Mouse (Mus musculus): Measurements from ENCODE around the gene Gm20425. TPM values are rescaled to one million over a fixed set of nuclear protein-coding genes. Genes with fewer than 3 reads are reported as not detected.
A peak's percentile ranks its signal among the peaks of the same experiment; 100 is the strongest.

The Gm20425 gene
- 0.35 TPM in 1 of 2 replicates, not detected in the other for polyA plus RNA-seq (2015; fragmentation: Nextera tagmentation; extraction: Ambion mirVana)

- Histone ChIP-seq H3K36me3 (no peaks in the 10 kb centered on the region), H3K9ac (replicated peaks) (peak within 1 kb of the TSS; percentile 21; the same call in 1 of the 2 replicates), H3K27me3 (replicated peaks) (no peaks in the 10 kb centered on the region), H3K4me1 (peaks cover 15% of the 10 kb centered on the region), H3K9me3 (replicated peaks) (no peaks in the 10 kb centered on the region), H3K4me2 (peak within 1 kb of the TSS; percentile 53), H3K27ac (replicated peaks) (peak within 1 kb of the TSS; percentile 69), H3K4me3 (replicated peaks) (peak within 1 kb of the TSS; percentile 19)
- WGBS: 32% methylated on average over 22 of the region's 29 CpGs
- ATAC-seq (ENCODE audit: low FRiP score): peak; percentile 72
These were observed at the start of gene Gm20425, which contains the start of gene Trf for GRCm38 (mm10) chr9:103230151-103230951. Gene Gm20425, minus strand, starts transcription at chr9:103230307. Gene Trf, minus strand, starts transcription at chr9:103230444.

DNA sequence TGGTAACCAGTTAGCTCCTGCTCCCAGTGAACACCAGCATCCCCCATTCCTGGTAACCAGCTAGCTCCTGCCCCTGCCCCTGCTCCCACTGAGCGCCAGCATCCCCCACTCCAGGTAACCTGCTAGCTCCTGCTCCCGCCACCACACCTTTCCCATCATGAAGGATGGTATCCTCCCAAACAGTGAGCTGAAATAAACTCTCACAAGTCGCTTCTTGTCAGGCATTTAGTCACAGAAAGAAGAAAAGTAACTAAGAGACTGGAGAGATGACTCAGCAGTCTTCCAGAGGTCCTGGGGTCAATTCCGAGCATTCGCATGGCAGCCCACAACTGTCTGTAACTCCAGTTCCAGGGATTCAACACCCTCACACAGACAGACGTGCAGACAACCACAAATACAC is 46.8 kb upstream of the Gm20425 start:
- H3K36me3 ChIP-seq: no peaks in the 10 kb centered on the region
- 88% methylated on average over 6 of the region's 6 CpGs for WGBS

GRCm38 (mm10) chr9:103275676-103276075 is 45.6 kb upstream of the Gm20425 start:
- Histone ChIP-seq H3K4me1 (peaks cover 7% of the 10 kb centered on the region; the same call in 1 of the 2 replicates), H3K27ac (replicated peaks) (no peak overlapping the region), H3K36me3 (no peaks in the 10 kb centered on the region), H3K9me3 (replicated peaks) (no peaks in the 10 kb centered on the region), H3K9ac (replicated peaks) (no peak overlapping the region), H3K27me3 (replicated peaks) (no peaks in the 10 kb centered on the region), H3K4me3 (replicated peaks) (no peak overlapping the region), H3K4me2 (no peak overlapping the region)
- WGBS: 72% methylated on average over 1 of the region's 1 CpGs
- ATAC-seq (ENCODE audit: low FRiP score): no peak

More for the DNA sequence above, 46.8 kb upstream of the Gm20425 start:
- H3K4me2 ChIP-seq: no peak overlapping the region
- H3K9me3 ChIP-seq (replicated peaks): no peaks in the 10 kb centered on the region
- no peaks in the 10 kb centered on the region for H3K27me3 ChIP-seq (replicated peaks)
- H3K9ac ChIP-seq (replicated peaks): no peak overlapping the region
- no peak for ATAC-seq (ENCODE audit: low FRiP score)
- H3K4me1 ChIP-seq: no peaks in the 10 kb centered on the region
- H3K27ac ChIP-seq (replicated peaks): no peak overlapping the region
- H3K4me3 ChIP-seq (replicated peaks): no peak overlapping the region

DNA sequence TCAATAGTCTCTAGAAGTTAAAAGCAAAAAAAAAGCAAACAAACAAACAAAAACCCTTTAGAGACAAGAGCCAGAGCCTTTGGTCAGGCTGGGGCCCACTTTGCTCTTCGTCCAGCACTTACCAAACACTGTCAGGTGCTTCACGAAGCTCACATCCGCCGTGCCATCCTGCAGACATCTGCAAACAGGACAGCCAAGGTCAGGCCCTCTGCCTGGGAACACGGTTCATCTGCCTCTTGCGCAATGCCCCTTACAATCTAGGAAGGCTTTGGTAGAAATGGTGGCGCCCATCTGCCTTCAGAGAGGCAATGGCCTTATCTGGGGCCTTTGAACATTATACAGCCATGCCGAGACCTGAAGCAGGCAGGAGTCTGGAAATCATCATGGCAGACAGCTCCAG is 44.7 kb upstream of the Gm20425 start:
- ATAC-seq (ENCODE audit: low FRiP score): no peak
- Histone ChIP-seq H3K36me3 (no peaks in the 10 kb centered on the region), H3K27me3 (replicated peaks) (no peaks in the 10 kb centered on the region), H3K4me3 (replicated peaks) (no peak overlapping the region), H3K4me1 (peaks cover 7% of the 10 kb centered on the region; the same call in 1 of the 2 replicates), H3K9me3 (replicated peaks) (no peaks in the 10 kb centered on the region), H3K27ac (replicated peaks) (no peak overlapping the region), H3K4me2 (no peak overlapping the region), H3K9ac (replicated peaks) (no peak overlapping the region)
- WGBS: 89% methylated on average over 8 of the region's 8 CpGs

GRCm38 (mm10) chr9:103271104-103271503 is 41.0 kb upstream of the Gm20425 start:
- Histone ChIP-seq H3K27me3 (replicated peaks) (no peaks in the 10 kb centered on the region), H3K4me1 (peaks cover 7% of the 10 kb centered on the region; the same call in 1 of the 2 replicates), H3K27ac (replicated peaks) (no peak overlapping the region), H3K4me3 (replicated peaks) (no peak overlapping the region), H3K36me3 (no peaks in the 10 kb centered on the region), H3K9me3 (replicated peaks) (no peaks in the 10 kb centered on the region), H3K9ac (replicated peaks) (no peak overlapping the region), H3K4me2 (no peak overlapping the region)
- 15% methylated on average over 4 of the region's 4 CpGs for WGBS
- ATAC-seq (ENCODE audit: low FRiP score): no peak

DNA sequence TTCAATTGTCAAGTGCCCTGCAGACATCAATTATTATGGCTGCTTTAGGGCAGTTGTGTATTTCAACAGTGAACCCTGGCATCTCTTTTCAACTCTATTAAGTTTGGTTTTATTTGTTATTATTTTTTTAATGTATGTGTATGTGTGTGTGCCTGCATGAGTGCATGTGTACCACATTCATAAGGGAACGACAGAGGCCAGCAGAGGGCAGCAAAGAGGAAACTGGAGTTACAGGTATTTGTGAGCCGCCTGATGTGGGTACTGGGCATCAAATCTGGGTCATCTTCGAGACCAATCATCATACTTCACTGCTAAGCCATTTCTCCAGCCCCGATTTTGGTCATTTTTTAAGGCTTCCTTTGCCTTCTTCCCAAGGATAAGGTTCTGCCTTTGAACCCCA is 35.7 kb upstream of the Gm20425 start:
- Histone ChIP-seq H3K4me3 (replicated peaks) (no peak overlapping the region), H3K27me3 (replicated peaks) (no peaks in the 10 kb centered on the region), H3K36me3 (no peaks in the 10 kb centered on the region), H3K9me3 (replicated peaks) (no peaks in the 10 kb centered on the region), H3K4me1 (no peaks in the 10 kb centered on the region), H3K4me2 (no peak overlapping the region), H3K9ac (replicated peaks) (no peak overlapping the region), H3K27ac (replicated peaks) (no peak overlapping the region)
- 90% methylated on average over 4 of the region's 4 CpGs for WGBS
- ATAC-seq (ENCODE audit: low FRiP score): no peak

GRCm38 (mm10) chr9:103252906-103253305 is 22.8 kb upstream of the Gm20425 start:
- Histone ChIP-seq H3K9me3 (replicated peaks) (no peaks in the 10 kb centered on the region), H3K9ac (replicated peaks) (no peak overlapping the region), H3K27me3 (replicated peaks) (no peaks in the 10 kb centered on the region), H3K4me3 (replicated peaks) (no peak overlapping the region), H3K4me1 (no peaks in the 10 kb centered on the region), H3K27ac (replicated peaks) (no peak overlapping the region), H3K36me3 (no peaks in the 10 kb centered on the region), H3K4me2 (no peak overlapping the region)
- WGBS: 81% methylated on average over 5 of the region's 5 CpGs
- no peak for ATAC-seq (ENCODE audit: low FRiP score)

DNA sequence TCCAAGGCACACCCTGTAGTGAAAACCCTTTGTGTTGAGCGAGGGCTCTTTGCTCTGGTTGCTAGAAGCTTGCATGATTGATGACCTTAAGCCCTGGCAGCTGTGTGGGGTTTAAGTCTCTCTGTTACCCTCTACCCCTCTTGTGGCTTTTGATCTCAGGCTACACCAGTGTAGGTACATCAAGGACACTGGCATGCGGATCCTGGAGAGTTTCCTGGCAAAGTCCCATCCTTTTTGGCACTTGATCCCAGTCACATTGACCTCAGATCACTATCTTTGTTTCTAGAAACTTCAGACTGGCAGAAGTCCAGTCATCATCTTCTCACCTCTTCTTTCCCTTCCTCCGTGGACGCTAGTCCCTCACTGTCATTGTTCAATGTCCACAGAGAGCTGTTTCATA is 18.5 kb upstream of the Gm20425 start:
- Histone ChIP-seq H3K4me3 (replicated peaks) (no peak overlapping the region), H3K9ac (replicated peaks) (no peak overlapping the region), H3K4me1 (no peaks in the 10 kb centered on the region), H3K27me3 (replicated peaks) (no peaks in the 10 kb centered on the region), H3K4me2 (no peak overlapping the region), H3K9me3 (replicated peaks) (no peaks in the 10 kb centered on the region), H3K27ac (replicated peaks) (no peak overlapping the region), H3K36me3 (no peaks in the 10 kb centered on the region)
- WGBS: 52% methylated on average over 4 of the region's 4 CpGs
- no peak for ATAC-seq (ENCODE audit: low FRiP score)

DNA sequence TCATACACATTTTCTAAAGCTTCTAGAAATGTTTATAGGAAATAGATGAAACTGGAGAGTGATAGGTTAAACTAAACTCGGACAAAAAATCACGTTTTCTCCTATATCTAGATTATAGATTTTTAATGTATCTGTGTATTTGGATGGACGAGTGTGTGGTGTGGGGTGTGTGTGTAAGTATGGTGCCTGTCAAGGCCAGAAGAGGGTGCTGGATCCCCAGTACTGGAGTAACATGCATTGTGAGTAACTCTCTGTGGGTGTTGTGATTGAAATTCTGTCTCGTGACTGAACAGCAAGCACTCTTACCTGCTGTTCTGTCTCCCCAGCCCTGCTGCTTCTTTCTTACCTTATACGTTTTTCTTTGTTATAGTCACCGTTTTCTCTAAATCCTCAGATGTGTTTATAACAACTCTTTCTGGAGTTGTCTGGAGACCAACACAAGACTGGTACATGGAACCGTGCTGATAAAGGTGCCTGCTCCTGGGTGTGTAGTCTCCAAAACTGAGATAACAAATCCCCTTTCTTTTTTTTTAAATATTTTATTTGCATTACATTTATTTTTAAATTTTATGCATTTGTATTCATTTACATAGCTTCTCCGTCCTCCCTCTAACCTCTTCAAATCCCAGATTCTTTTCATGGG is 16.5 kb upstream of the Gm20425 start:
- H3K27me3 ChIP-seq (replicated peaks): no peaks in the 10 kb centered on the region

DNA sequence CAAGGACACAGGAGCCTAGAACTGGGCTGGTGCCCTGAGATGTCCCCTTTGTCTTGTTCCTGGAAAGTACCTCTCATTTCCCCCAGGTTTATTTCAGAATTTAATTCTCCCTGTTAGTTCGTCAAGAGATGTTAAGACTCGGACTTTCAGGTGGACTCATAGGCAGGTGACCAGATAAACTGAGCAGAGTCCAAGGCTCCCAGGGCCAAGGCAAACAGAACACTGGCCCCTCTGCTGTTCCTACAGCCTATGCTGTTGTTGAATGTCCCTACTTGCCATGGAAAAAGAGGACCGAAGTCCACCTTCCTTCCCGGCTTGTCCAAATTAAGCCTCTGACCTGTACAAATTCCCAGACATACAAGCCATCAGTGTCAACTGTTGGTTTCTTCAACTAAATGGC is 13.5 kb upstream of the Gm20425 start:
- H3K4me1 ChIP-seq: no peaks in the 10 kb centered on the region
- H3K4me2 ChIP-seq: no peak overlapping the region
- no peaks in the 10 kb centered on the region for H3K36me3 ChIP-seq
- H3K27me3 ChIP-seq (replicated peaks): no peaks in the 10 kb centered on the region
- no peak overlapping the region for H3K9ac ChIP-seq (replicated peaks)
- H3K9me3 ChIP-seq (replicated peaks): no peaks in the 10 kb centered on the region
- no peak for ATAC-seq (ENCODE audit: low FRiP score)
- no peak overlapping the region for H3K4me3 ChIP-seq (replicated peaks)
- WGBS: 97% methylated on average over 4 of the region's 4 CpGs
- no peak overlapping the region for H3K27ac ChIP-seq (replicated peaks)

More for the DNA sequence above, 16.5 kb upstream of the Gm20425 start:
- Histone ChIP-seq H3K9ac (replicated peaks) (no peak overlapping the region), H3K36me3 (no peaks in the 10 kb centered on the region), H3K4me1 (no peaks in the 10 kb centered on the region), H3K4me2 (no peak overlapping the region), H3K4me3 (replicated peaks) (no peak overlapping the region), H3K9me3 (replicated peaks) (no peaks in the 10 kb centered on the region), H3K27ac (replicated peaks) (no peak overlapping the region)
- 91% methylated on average over 8 of the region's 8 CpGs for WGBS
- no peak for ATAC-seq (ENCODE audit: low FRiP score)

DNA sequence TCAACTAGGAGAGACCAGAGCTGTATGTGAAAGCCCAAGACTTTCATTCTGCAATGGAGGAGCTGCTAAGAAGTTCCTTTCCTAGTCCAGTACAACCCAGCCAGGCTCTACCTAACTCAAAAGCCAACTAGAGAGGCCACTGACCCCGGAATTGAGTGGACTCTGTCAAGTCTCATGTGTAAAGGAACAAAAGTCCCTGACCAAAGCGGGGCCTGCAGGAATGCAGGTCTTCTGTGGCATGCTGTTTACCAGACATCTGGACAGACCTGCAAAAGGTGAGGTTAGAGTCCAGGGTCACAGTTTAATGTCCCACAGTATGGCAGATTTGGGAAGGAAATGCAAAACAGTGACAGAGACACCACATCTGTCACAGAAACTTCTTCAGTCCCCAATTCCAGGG is 11.1 kb upstream of the Gm20425 start:
- no peaks in the 10 kb centered on the region for H3K9me3 ChIP-seq (replicated peaks)
- 89% methylated on average over 2 of the region's 2 CpGs for WGBS
- no peak overlapping the region for H3K4me3 ChIP-seq (replicated peaks)
- H3K27ac ChIP-seq (replicated peaks): no peak overlapping the region
- no peak for ATAC-seq (ENCODE audit: low FRiP score)
- no peaks in the 10 kb centered on the region for H3K36me3 ChIP-seq
- H3K4me2 ChIP-seq: no peak overlapping the region
- no peak overlapping the region for H3K9ac ChIP-seq (replicated peaks)
- no peaks in the 10 kb centered on the region for H3K4me1 ChIP-seq
- H3K27me3 ChIP-seq (replicated peaks): no peaks in the 10 kb centered on the region

GRCm38 (mm10) chr9:103239471-103239870 is 9.4 kb upstream of the Gm20425 start:
- Histone ChIP-seq H3K4me1 (no peaks in the 10 kb centered on the region), H3K4me3 (replicated peaks) (no peak overlapping the region), H3K9me3 (replicated peaks) (no peaks in the 10 kb centered on the region), H3K27me3 (replicated peaks) (no peaks in the 10 kb centered on the region), H3K9ac (replicated peaks) (no peak overlapping the region), H3K4me2 (no peak overlapping the region), H3K27ac (replicated peaks) (no peak overlapping the region), H3K36me3 (no peaks in the 10 kb centered on the region)
- whole genome bisulfite sequencing: 92% methylated on average over 6 of the region's 6 CpGs
- ATAC-seq (ENCODE audit: low FRiP score): no peak

Data from neural tube, embryonic 15.5 days (tissue).